Mouse (Mus musculus) CH12.LX (cell line): ENCODE measurements at regions not wholly inside any gene's neighbourhood (a gene's known extent, or its start where the extent isn't known, plus 50 kb on each side); places are given as distances from the start of the nearest gene placed in this dataset.

Experiments used
- DNase-seq: peaks from one replicate; pipeline ENCODE4 v3.0.0-alpha.2; 2013; ENCODE audit errors: extremely low read depth
- H3K27ac ChIP-seq: 2 replicates; pipeline ENCODE4 v1.5.1; 2012; ENCODE audit warnings: low read depth, mild to moderate bottlenecking, control low read depth, moderate library complexity; ENCODE audit not compliant: insufficient read depth
- H3K27me3 ChIP-seq: replicated peaks from 2 replicates; pipeline ENCODE3; 2012; ENCODE audit warnings: inconsistent platforms
- H3K36me3 ChIP-seq, 2 experiments: replicated peaks in 1 of 2; 2 replicates each; pipeline versions ENCODE3 to v1.6.1; 2012; ENCODE audit warnings: inconsistent platforms in 1 of 2, low read length in 1 of 2, mild to moderate bottlenecking in 1 of 2, mixed read lengths in 1 of 2, moderate library complexity in 1 of 2; ENCODE audit not compliant: control insufficient read depth in 1 of 2, insufficient read depth in 1 of 2
- H3K4me1 ChIP-seq, 2 experiments: 2 replicates each; pipeline ENCODE4 v1.6.1; 2012; ENCODE audit warnings: inconsistent platforms in 1 of 2, moderate library complexity in 1 of 2; ENCODE audit not compliant: insufficient read depth in 2 of 2, control insufficient read depth in 1 of 2
- H3K4me2 ChIP-seq: 2 replicates; pipeline ENCODE4 v1.6.1; 2012; ENCODE audit warnings: low read depth, mild to moderate bottlenecking, control low read depth; ENCODE audit not compliant: poor library complexity, insufficient read depth, severe bottlenecking
- H3K4me3 ChIP-seq, 3 experiments: fragments of 150-350 bp in 1 of 3; sonication (generic) in 1 of 3; replicated peaks in 1 of 3; 2 replicates each; pipeline versions ENCODE3 to v1.5.1; 2011 to 2012; ENCODE audit warnings: low read depth in 2 of 3, low read length in 2 of 3, mild to moderate bottlenecking in 2 of 3, moderate library complexity in 2 of 3, control low read depth in 1 of 3, improper control_type of control experiment in 1 of 3, inconsistent platforms in 1 of 3, mixed read lengths in 1 of 3; ENCODE audit not compliant: poor library complexity in 1 of 3
- H3K79me2 ChIP-seq: replicated peaks from 2 replicates; pipeline ENCODE4 v1.6.1; 2012; ENCODE audit warnings: mild to moderate bottlenecking, moderate library complexity; ENCODE audit not compliant: control insufficient read depth, poor library complexity, insufficient read depth, severe bottlenecking; ENCODE audit errors: extremely low read depth
- H3K9ac ChIP-seq: 2 replicates; pipeline ENCODE4 v1.6.1; 2012; ENCODE audit warnings: low read depth, mild to moderate bottlenecking, control low read depth, moderate library complexity; ENCODE audit not compliant: insufficient read depth
- H3K9me3 ChIP-seq: replicated peaks from 2 replicates; pipeline ENCODE3; 2012; ENCODE audit warnings: low read length, inconsistent platforms, mixed read lengths
- BHLHE40 ChIP-seq: IDR thresholded peaks from 2 replicates; pipeline ENCODE4 v1.6.1; 2011; ENCODE audit warnings: mild to moderate bottlenecking, low read depth, low read length, improper control_type of control experiment
- E2F4 ChIP-seq: IDR thresholded peaks from 2 replicates; pipeline ENCODE4 v1.6.1; 2011; ENCODE audit warnings: low read depth, low read length, improper control_type of control experiment; ENCODE audit not compliant: insufficient replicate concordance
- ELF1 ChIP-seq: IDR thresholded peaks from 2 replicates; pipeline ENCODE4 v1.6.1; 2014; ENCODE audit warnings: low read depth, mild to moderate bottlenecking, inconsistent platforms, low read length, improper control_type of control experiment
- EP300 ChIP-seq: IDR thresholded peaks from 2 replicates; pipeline ENCODE4 v1.6.1; 2011; ENCODE audit warnings: low read length, improper control_type of control experiment
- JUN ChIP-seq: IDR thresholded peaks from 2 replicates; pipeline ENCODE4 v1.6.1; 2011; ENCODE audit warnings: low read depth, mild to moderate bottlenecking, low read length, improper control_type of control experiment, moderate library complexity; ENCODE audit not compliant: insufficient read depth
- JUND ChIP-seq: conservative IDR thresholded peaks from 2 replicates; pipeline ENCODE4 v1.6.1; 2011; ENCODE audit warnings: low read depth, low read length, improper control_type of control experiment
- MYC ChIP-seq: IDR thresholded peaks from 2 replicates; pipeline ENCODE4 v1.6.1; 2011; ENCODE audit warnings: low read depth, mild to moderate bottlenecking, improper control_type of control experiment, low read length
- NELFE ChIP-seq: IDR thresholded peaks from 2 replicates; pipeline ENCODE4 v1.6.1; 2011; ENCODE audit warnings: low read depth, low read length, improper control_type of control experiment
- NRF1 ChIP-seq: IDR thresholded peaks from 2 replicates; pipeline ENCODE4 v1.6.1; 2014; ENCODE audit warnings: low read depth, mild to moderate bottlenecking, inconsistent platforms, low read length, improper control_type of control experiment, moderate library complexity
- PAX5 ChIP-seq: IDR thresholded peaks from 2 replicates; pipeline ENCODE4 v1.6.1; 2012; ENCODE audit warnings: low read length, inconsistent platforms, mixed read lengths
- RAD21 ChIP-seq: IDR thresholded peaks from 2 replicates; pipeline ENCODE4 v1.6.1; 2011; ENCODE audit warnings: low read depth, mild to moderate bottlenecking, low read length, improper control_type of control experiment, moderate library complexity
- TCF12 ChIP-seq: IDR thresholded peaks from 2 replicates; pipeline ENCODE4 v1.6.1; 2014; ENCODE audit warnings: low read depth, mild to moderate bottlenecking, inconsistent platforms, low read length, improper control_type of control experiment
- USF2 ChIP-seq: conservative IDR thresholded peaks from 2 replicates; pipeline ENCODE4 v1.6.1; 2011; ENCODE audit warnings: low read depth, low read length, improper control_type of control experiment
- ZMIZ1 ChIP-seq: IDR thresholded peaks from 2 replicates; pipeline ENCODE4 v1.6.1; 2012; ENCODE audit warnings: low read depth, mild to moderate bottlenecking, inconsistent platforms, low read length, improper control_type of control experiment
- ZNF384 ChIP-seq: IDR thresholded peaks from 2 replicates; pipeline ENCODE4 v1.6.1; 2012; ENCODE audit warnings: low read depth, low read length, improper control_type of control experiment, inconsistent platforms
- dilution Hi-C: fragments of 300-500 bp; cut with MboI; formaldehyde crosslinking; loops from 2 replicates; pipeline ENCODE4 v1.14.3; 2020; ENCODE audit warnings: low sequenced_read_pairs; ENCODE audit not compliant: extremely low pct_unique_long_range_greater_than_20kb, extremely low pct_ligation_motif_present
- in situ Hi-C: fragments of 300-500 bp; cut with MboI; formaldehyde crosslinking; loops from 3 replicates; pipeline ENCODE4 v1.14.3; 2019; ENCODE audit warnings: low sequenced_read_pairs, low pct_ligation_motif_present, low pct_unique_long_range_greater_than_20kb, mixed read lengths

GRCm38 (mm10) chr12:71569662-71570061 lies 260.0 kb downstream of the Dact1 start:
- Histone ChIP-seq H3K27ac (no peak overlapping the region), H3K9me3 (no peaks in the 10 kb centered on the region), H3K4me1 (peaks cover 2 to 15% of the 10 kb centered on the region in 2 experiments; a peak in 3 of 4 replicates)
- TF ChIP-seq JUN, result no peak
- TF ChIP-seq ZMIZ1, result no peak
- TF ChIP-seq USF2, result no peak
- no peak for TF ChIP-seq PAX5
- TF ChIP-seq ZNF384, result no peak
- TF ChIP-seq TCF12, result no peak
- no peak for TF ChIP-seq JUND
- no peak for TF ChIP-seq EP300
- no peak for TF ChIP-seq NELFE
- no peak for TF ChIP-seq RAD21
- TF ChIP-seq ELF1, result no peak
- TF ChIP-seq E2F4, result no peak
- no peak for TF ChIP-seq NRF1
- TF ChIP-seq, all 38 proteins: peak for 0
- no peak overlapping the region for H3K4me2 ChIP-seq
- DNase-seq, result no peak
- H3K27me3 ChIP-seq, result no peaks in the 10 kb centered on the region
- dilution Hi-C loops (no loop called here), in situ Hi-C loops (no loop called here)
- no peaks in the 10 kb centered on the region for H3K79me2 ChIP-seq
- no peaks in the 10 kb centered on the region for H3K36me3 ChIP-seq
- no peak overlapping the region for H3K4me3 ChIP-seq
- H3K9ac ChIP-seq, result no peak overlapping the region

GRCm38 (mm10) chr12:71570116-71570515 lies 260.4 kb downstream of the Dact1 start:
- Histone ChIP-seq H3K4me1 (peaks cover 2 to 15% of the 10 kb centered on the region in 2 experiments; a peak in 3 of 4 replicates), H3K9me3 (no peaks in the 10 kb centered on the region), H3K27ac (no peak overlapping the region), H3K9ac (no peak overlapping the region), H3K27me3 (no peaks in the 10 kb centered on the region), H3K79me2 (no peaks in the 10 kb centered on the region), H3K4me2 (no peak overlapping the region), H3K4me3 (no peak overlapping the region), H3K36me3 (no peaks in the 10 kb centered on the region)
- no peak for TF ChIP-seq USF2
- TF ChIP-seq MYC, result no peak
- no peak for TF ChIP-seq ZNF384
- TF ChIP-seq NRF1, result no peak
- TF ChIP-seq E2F4, result no peak
- no peak for TF ChIP-seq BHLHE40
- TF ChIP-seq TCF12, result no peak
- no peak for DNase-seq
- dilution Hi-C loops (no loop called here), in situ Hi-C loops (no loop called here)
